Mouse (Mus musculus): ENCODE measurements around the gene BC049715. TPM values are rescaled to one million over a fixed set of nuclear protein-coding genes. Genes with fewer than 3 reads are reported as not detected.
"Not testable (repeated sequence)": the region's sequence is repeated elsewhere in the genome, so short reads cannot be mapped to it uniquely, and the experiment has no call there.

The BC049715 gene
- total RNA-seq, 2 experiments from 2014 or later: 1.9 to 2.8 TPM

- intact Hi-C loops (cut with DNase I): no loop called here
- no peak for DNase-seq (ENCODE audit: low spot score in 2 of 2)
These were observed 54.3 kb downstream of the BC049715 start for GRCm38 (mm10) chr6:136881678-136882077.

- intact Hi-C loops (cut with DNase I): no loop called here
- DNase-seq (ENCODE audit: low spot score in 2 of 2): no peak
These were observed 56.0 kb downstream of the BC049715 start for GRCm38 (mm10) chr6:136883431-136883915.

GRCm38 (mm10) chr6:136883961-136884360, 56.5 kb downstream of the BC049715 start:
- DNase-seq (ENCODE audit: low spot score in 2 of 2): no peak
- intact Hi-C loops (cut with DNase I): no loop called here

GRCm38 (mm10) chr6:136884766-136885165, 57.3 kb downstream of the BC049715 start:
- DNase-seq (ENCODE audit: low spot score in 2 of 2); intact Hi-C loops (cut with DNase I): not testable (repeated sequence)

GRCm38 (mm10) chr6:136887854-136888253, 60.4 kb downstream of the BC049715 start:
- peak in 1 of 2 experiments; percentile 6 for DNase-seq (ENCODE audit: low spot score in 2 of 2)
- intact Hi-C loops (cut with DNase I): no loop called here

- DNase-seq (ENCODE audit: low spot score in 2 of 2): no peak
- intact Hi-C loops (cut with DNase I): no loop called here
These were observed 61.6 kb downstream of the BC049715 start for GRCm38 (mm10) chr6:136889067-136889466.

GRCm38 (mm10) chr6:136889554-136889953, 62.1 kb downstream of the BC049715 start:
- intact Hi-C loops (cut with DNase I): no loop called here
- DNase-seq (ENCODE audit: low spot score in 2 of 2): peak in 1 of 2 experiments; percentile 53

Small RNA genes within 50 kb of the gene (microRNA-seq; reads per million reads assigned to microRNA genes)
- 0 reads per million in 2 experiments for gene Gm44364

Other genes with a start within 250 kb of the BC049715 start
- under 1 TPM; 0.16 to 0.30 TPM for gene Plbd1, start 165.7 kb upstream of the BC049715 start, total RNA-seq (2021)
- gene Gucy2c, start 45.9 kb upstream of the BC049715 start, total RNA-seq (2021): under 1 TPM; 0.21 to 0.41 TPM
- gene Hist4h4, start 23.2 kb upstream of the BC049715 start, total RNA-seq (2021): 10 to 100 TPM in 1 of 2 experiments, 1 to 10 TPM in 1; 7.8 to 10.6 TPM
- 10 to 100 TPM; 56.9 to 66.7 TPM for gene H2afj, start 19.4 kb upstream of the BC049715 start, total RNA-seq (2021)
- 100 to 1,000 TPM; 124 to 125 TPM for gene Wbp11, start 607 bp downstream of the BC049715 start, total RNA-seq (2021)
- 1 to 10 TPM; 4.4 to 5.0 TPM for gene Smco3, start 7.8 kb downstream of the BC049715 start, total RNA-seq (2021)
- gene Art4, start 30.1 kb downstream of the BC049715 start, total RNA-seq (2021): under 1 TPM in 1 of 2 experiments, not detected in 1; 0.14 TPM
- 10 to 100 TPM; 43.5 to 46.0 TPM for gene Mgp, start 48.2 kb downstream of the BC049715 start, total RNA-seq (2021)
- gene Erp27, start 94.6 kb downstream of the BC049715 start, total RNA-seq (2021): not detected
- gene Pde6h, start 96.2 kb downstream of the BC049715 start, total RNA-seq (2021): 1 to 10 TPM in 1 of 2 experiments, under 1 TPM in 1; 0.41 to 1.5 TPM
- 10 to 100 TPM; 10.6 to 14.2 TPM for gene Arhgdib, start 114.3 kb downstream of the BC049715 start, total RNA-seq (2021)